Mouse (Mus musculus): ENCODE data around the gene H2-Ab1. TPM values are rescaled to one million over a fixed set of nuclear protein-coding genes. Genes with fewer than 3 reads are reported as not detected.
"Not testable (repeated sequence)": the region's sequence is repeated elsewhere in the genome, so short reads cannot be mapped to it uniquely, and the experiment has no call there.

Gene H2-Ab1
- 1 to 10 TPM; 4.4 to 4.7 TPM for total RNA-seq (2021)

DNA sequence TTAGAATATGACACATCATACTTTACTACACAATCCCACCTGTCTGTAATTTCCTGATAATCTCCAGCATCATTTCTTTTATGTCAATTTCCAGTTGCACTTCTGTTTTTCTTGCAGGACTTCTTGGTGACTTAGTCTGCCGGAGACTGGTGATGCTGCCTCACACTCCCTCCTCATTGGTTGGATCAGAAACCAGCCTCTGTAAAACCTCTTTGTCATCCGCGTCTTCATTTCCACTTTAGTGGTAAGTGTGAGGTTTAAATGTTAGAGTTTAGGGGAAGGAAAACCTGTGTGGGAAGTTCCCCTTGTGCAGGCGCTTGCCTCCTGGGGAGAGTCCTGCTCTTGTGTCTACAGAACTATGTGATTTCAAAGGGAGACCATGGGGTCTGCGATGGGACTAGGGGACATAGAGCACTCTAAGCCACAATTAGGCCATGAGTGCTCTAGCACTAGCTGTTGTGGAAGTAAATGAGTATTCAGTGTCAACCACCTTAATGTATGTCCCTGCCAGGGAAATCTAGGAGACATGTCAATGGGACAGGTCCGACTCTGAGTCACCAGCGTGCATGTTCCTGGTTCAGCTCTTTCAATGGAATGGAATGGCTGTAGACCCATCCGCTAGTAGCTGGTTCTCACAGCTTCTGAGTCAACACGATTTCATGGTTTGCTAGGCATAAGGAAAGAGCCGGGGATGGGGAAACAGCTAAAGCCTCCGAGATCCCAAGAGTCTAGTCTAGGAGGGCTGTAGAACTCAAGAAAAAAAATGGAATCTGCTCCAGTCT is at the start of gene H2-Ab1:
H2-Ab1 (plus strand) TSS at position 96 of the 782 bp plus-strand sequence.
- intact Hi-C loops (cut with DNase I) = no loop called here
- peak; percentile 81 to 91 for DNase-seq

DNA sequence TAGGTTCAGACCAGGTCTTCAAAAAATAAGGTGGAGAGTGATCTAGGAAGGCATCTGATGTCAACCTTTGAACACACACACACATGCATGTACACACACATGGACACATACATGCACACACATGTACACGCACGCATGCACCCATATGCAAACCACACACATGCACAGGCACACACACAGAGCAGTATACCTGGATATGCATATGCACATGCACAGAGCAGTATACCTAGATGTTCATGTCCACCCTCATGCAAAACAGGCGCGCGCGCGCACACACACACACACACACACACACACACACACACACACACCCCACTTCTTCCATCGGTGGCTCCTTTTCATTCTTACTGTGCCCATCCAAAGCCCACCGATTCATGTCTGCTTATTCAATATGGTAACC is 49.6 kb upstream of the H2-Ab1 start:
- intact Hi-C loops (cut with DNase I) = no loop called here
- DNase-seq = no peak

DNA sequence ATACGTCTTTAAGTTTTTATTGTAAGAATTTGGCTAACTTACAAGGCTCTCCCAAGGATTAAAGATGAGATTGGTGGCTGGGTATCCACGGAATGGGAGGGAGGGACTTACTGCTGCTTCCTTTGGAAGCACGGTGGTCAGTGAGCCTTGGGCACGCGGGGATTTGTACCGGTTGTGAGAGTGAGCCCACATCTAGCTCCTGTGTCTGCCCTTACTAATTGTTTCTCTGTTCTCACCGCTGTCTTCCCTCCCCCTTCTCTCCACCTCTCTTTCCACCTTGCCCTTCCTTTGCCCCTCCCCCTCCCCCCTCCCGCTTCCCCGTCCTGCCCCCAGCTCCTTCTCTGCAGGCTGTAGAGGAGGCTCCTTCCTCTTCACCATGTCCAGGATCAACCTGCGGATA is 49.1 kb upstream of the H2-Ab1 start:
- intact Hi-C loops (cut with DNase I) = no loop called here
- no peak for DNase-seq

DNA sequence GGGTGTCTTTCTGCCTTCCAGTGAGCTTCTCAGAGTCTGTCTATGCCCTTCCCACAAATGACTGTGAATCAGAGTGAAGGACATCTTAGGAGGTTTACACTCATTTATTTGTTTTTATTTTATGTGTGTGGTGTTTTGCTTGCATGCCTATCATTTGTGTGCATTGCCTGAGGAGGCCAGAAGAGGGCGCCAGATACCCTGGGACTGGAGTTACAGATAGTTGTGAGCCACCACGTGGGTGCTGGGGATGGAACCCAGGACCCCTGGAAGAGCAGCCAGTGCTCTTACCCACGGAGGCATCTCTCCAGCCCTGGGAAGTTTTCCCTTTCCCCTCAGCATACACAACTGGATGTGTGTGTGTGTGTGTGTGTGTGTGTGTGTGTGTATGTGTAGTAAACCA is 47.8 kb upstream of the H2-Ab1 start:
- intact Hi-C loops (cut with DNase I) = no loop called here
- no peak for DNase-seq

DNA sequence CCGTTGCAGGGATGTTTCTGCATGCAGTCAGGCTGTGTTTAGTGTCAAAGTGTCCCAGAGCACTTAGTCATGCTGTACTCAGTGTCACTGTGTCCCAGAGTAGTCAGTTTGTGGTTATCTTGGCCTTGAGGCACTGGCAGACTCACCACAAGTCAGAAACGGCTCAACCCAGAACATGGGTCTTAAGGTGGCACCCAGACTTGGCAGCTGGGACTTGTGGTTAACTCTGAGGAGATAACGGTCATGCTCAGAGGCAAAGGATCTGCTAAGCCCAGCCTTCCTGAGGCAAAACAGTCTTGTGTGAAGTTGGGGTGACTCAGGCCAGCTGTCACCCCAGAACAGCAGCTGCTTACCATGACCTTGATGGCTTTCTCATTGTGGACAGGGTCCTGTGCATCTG is 46.9 kb upstream of the H2-Ab1 start:
- intact Hi-C loops (cut with DNase I) = no loop called here
- no peak for DNase-seq

DNA sequence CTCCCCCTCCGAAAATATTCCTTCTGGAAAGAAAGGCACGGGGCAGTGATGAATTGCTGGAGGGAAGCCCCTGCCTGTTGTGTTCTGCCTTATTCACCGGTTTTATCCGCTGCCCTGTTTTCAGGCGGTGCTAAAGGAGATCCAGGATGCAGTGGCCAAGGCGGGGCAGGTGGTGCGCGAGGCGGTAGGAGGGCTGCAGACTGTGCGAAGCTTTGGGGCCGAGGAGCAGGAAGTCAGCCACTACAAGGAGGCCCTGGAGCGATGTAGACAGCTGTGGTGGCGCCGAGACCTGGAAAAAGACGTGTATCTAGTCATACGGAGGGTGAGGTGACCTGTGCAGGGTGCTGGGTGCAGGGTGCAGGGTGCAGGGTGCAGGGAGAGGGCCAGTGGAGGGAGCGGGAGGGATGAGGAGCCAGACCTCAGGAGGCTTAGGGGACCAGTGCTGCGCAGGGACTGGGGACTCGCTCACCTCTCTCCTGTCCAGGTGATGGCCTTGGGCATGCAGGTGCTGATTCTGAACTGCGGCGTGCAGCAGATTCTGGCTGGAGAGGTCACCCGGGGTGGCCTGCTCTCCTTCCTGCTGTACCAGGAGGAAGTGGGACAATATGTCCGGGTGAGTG is 45.6 kb upstream of the H2-Ab1 start:
- intact Hi-C loops (cut with DNase I) = no loop called here
- DNase-seq = no peak

DNA sequence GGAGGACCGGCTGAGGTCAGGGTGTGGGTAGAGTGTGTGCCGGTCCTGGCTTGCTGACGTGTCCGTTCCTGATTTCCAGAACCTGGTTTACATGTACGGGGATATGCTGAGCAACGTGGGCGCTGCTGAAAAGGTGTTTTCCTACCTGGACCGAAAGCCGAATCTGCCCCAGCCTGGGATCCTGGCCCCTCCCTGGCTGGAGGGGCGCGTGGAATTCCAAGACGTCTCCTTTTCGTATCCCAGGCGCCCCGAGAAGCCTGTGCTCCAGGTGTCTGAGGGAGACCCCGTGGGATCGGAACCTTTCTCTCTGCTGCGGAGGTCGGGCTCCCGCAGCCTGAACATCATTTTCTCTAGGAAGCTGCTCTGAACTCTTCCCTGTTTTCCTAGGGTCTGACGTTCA is 43.6 kb upstream of the H2-Ab1 start:
- no peak for DNase-seq
- intact Hi-C loops (cut with DNase I) = no loop called here

DNA sequence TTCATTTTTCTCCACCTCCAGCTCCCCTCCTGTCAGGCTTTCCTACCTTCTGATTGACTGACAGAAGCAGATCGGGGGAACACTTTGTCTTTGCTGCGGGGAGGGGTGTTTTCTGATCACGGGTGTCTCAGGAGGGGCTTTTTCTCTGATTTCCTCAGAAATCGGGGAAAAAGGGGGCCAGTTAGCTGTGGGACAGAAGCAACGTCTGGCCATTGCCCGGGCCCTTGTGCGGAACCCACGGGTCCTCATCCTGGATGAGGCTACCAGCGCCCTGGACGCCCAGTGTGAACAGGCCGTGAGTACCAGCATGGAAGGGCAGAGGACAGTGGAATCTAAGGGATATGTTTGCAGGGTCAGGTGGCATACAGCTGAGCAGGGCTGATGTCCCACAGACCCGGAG is 42.3 kb upstream of the H2-Ab1 start:
- no peak for DNase-seq
- intact Hi-C loops (cut with DNase I) = no loop called here

DNA sequence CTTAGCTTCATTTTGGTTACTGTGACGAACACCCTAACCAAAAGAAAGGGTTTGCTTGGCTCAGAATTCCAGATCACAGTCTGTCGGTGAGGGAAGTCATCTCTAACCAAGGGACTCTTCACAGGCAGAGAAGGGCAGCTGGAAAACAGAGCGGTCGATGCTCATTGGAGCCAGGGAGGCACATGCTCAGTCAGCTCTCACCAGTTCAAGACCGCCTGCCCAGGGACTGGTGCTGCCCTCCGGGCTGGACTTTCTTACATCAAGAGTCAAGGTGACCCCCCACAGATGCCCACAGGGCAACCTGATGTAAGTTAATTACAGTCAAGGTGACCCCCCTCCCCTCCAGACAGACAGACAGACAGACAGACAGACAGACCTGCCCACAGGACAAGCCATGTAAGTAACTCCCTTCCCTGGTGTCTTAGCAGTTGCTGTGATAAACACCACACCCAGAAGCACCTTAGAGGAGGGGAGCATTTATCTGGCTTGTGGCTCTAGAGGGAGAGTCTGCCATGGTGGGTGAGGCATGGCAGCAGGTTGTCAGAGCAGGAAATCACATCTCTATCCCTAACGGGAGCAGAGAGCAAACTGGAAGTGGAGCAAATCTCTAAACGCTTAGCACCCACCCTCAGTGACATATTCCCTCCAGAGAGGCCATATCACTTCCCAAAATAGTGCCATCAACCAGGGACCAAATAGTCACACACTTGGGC is 40.1 kb upstream of the H2-Ab1 start:
- intact Hi-C loops (cut with DNase I) = no loop called here
- DNase-seq = no peak

DNA sequence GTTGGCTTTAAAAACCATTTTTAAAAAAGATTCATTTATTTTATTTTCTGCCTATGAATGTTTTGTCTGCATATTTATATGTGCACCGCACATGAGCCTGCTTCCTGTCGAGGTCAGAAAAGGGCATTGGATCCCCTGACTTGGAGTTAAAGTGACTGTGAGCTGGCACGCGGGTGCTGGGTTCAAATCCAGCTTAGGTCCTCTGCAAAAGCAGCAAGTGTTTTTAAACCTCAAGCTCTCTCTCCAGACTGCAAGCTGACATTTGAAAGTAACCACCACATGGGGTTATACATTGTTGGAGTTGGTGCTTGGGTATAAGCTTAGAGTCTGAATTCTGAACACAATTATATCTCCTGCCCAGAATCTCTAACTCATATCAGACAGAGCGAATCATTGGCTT is 39.5 kb upstream of the H2-Ab1 start:
- intact Hi-C loops (cut with DNase I) = loop anchor here (2.0 kb wide), 1 partner anchor 17 kb away; no protein-coding TSS in a partner anchor
- no peak for DNase-seq

DNA sequence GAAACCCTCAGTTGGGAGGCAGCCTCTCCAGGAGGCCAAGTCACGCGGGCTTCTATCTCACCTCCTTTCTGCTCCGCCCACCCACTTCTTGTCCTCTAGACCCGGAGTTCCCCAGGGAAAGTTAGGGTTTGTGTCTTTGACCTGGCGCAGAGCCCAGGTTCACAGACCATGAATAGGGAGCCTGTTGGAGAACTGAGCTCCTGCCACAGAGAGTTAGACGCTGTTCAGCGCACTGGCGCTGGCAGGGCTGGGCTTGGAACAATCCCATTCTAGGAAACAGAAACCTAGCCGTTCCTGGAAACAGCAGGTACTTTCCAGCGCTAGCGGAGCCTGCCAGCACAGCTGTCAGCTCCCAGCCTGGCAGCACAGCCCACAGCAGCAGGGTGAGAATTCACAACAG is 38.8 kb upstream of the H2-Ab1 start:
- peak; percentile 72 to 75 for DNase-seq

DNA sequence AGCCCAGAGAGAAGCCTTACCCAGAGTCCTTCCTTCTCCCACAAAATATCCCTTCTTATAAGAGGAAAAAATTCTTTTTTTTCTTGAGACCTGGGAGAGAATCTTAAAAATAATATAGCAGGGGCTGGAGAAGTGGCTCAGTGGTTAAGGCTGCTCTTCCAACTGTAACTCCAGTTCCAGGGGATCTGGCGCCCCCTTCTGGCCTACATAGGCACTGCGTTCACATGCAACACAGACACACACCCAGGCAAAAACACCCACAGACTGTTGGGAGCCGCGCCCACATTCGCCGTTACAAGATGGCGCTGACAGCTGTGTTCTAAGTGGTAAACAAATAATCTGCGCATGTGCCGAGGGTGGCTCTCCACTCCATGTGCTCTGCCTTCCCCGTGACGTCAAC is 38.4 kb upstream of the H2-Ab1 start:
- intact Hi-C loops (cut with DNase I) = loop anchor here (2.0 kb wide), 1 partner anchor 16 kb away; no protein-coding TSS in a partner anchor
- peak; percentile 53 to 76 for DNase-seq

More for the DNA sequence above, 38.8 kb upstream of the H2-Ab1 start:
- intact Hi-C loops (cut with DNase I) = loop anchor here (2.0 kb wide), 1 partner anchor 16 kb away; no protein-coding TSS in a partner anchor

DNA sequence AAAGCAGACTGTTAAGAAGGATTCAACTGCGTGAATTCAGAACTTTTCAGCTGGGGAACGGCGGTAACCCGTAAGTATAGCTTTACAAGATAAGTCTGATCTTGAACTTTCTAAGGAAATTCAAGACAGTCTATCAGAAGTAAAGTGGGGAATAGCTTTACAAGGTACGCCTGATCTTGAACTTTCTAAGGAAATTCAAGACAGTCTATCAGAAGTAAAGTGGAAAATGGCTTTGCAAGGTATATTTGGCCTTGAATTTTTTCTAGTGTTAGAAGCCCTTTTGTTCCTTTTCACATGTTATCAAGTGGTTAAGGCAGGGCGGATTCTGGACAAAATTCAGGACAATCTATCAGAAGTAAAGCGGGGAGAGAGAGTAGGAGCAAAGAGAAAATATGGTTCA is 37.7 kb upstream of the H2-Ab1 start:
- intact Hi-C loops (cut with DNase I) = loop anchor here (2.0 kb wide), 1 partner anchor 15 kb away; no protein-coding TSS in a partner anchor
- DNase-seq = peak; percentile 53 to 59

DNA sequence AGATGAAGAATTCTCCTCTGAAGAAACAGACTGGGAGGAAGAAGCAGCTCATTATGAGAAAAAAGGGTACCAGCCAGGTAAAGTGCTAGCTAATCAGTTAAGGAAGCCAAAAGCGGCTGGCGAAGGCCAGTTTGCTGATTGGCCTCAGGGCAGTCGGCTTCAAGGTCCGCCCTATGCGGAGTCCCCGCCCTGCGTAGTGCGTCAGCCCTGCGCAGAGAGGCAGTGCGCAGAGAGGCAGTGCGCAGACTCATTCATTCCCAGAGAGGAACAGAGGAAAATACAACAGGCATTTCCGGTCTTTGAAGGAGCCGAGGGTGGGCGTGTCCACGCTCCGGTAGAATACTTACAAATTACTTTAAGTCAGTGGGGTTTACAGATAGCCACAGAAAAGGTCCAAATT is 37.1 kb upstream of the H2-Ab1 start:
- DNase-seq; intact Hi-C loops (cut with DNase I): not testable (repeated sequence)

DNA sequence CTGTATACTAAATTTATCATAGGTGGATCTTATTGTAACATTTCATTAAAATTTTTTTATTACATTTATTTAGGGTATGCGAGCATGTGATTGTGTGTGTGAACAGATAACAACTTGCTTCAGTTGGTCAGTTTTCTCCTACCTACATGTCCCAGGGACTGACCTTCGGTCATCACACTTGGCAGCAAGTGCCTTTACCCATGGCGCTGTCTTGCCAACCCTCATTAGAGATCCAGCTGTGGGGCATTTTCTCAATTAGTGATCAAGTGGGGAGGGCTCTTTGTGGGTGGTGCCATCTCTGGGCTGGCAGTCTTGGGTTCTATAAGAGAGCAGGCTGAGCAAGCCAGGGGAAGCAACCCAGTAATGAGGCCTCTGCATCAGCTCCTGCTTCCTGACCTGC is 32.7 kb upstream of the H2-Ab1 start:
- intact Hi-C loops (cut with DNase I) = no loop called here
- no peak for DNase-seq

DNA sequence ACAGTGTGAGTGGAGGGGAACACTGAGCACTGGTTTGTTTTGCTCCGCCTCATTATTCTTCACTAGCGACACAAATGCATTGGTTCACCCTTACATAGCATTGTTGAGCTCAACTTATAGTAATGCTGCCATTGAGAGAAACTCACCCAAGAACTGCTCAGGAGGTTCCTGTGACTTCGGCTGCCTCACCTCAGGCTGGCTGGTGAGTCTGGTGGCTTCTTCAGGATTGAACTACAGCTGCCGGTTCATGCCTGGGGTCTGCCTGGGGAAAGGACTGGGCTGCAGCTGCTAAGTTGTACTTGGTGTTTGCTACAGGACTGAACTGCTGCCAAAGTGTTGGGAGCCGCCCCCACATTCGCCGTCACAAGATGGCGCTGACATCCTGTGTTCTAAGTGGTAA is 32.1 kb upstream of the H2-Ab1 start:
- intact Hi-C loops (cut with DNase I) = no loop called here
- DNase-seq = no peak

DNA sequence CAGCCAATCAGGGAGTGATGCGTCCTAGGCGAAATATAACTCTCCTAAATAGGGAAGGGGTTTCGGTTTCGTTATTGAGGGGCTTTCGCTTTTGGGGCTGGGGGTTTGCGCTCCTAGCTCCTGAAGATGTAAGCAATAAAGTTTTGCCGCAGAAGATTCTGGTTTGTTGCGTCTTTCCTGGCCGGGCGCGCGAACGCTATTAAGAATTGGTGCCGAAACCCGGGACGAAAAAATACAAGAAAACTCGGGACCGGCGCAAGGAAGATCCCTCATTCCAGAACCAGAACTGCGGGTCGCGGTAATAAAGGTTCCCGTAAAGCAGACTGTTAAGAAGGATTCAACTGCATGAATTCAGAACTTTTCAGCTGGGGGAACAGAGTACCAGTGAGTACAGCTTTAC is 31.6 kb upstream of the H2-Ab1 start:
- intact Hi-C loops (cut with DNase I); DNase-seq: not testable (repeated sequence)

DNA sequence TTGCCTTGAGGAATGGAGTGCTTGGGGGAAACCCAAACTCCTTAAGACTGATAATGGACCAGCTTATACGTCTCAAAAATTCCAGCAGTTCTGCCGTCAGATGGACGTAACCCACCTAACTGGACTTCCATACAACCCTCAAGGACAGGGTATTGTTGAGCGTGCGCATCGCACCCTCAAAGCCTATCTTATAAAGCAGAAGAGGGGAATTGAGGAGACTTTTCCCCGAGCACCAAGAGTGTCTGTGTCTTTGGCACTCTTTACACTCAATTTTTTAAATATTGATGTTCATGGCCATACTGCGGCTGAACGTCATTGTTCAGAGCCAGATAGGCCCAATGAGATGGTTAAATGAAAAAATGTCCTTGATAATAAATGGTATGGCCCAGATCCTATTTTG is 26.5 kb upstream of the H2-Ab1 start:
- DNase-seq = not testable (repeated sequence)
- intact Hi-C loops (cut with DNase I) = loop anchor here (10.0 kb wide), 1 partner anchor 126 kb away; no protein-coding TSS in a partner anchor

DNA sequence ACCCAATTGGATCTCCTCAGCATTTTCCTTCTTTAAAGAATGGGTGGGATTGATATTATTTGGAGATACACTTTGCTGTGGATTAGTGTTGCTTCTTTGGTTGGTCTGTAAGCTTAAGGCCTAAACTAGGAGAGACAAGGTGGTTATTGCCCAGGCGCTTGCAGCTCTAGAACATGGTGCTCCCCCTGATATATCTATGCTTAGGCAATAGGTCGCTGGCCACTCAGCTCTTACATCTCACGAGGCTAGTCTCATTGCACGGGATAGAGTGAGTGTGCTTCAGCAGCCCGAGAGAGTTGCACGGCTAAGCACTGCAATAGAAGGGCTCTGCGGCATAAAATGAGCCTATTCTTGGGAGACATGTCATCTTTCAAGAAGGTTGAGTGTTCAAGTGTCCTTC is 25.5 kb upstream of the H2-Ab1 start:
- intact Hi-C loops (cut with DNase I) = loop anchor here (10.0 kb wide), 1 partner anchor 127 kb away; no protein-coding TSS in a partner anchor
- not testable (repeated sequence) for DNase-seq

DNA sequence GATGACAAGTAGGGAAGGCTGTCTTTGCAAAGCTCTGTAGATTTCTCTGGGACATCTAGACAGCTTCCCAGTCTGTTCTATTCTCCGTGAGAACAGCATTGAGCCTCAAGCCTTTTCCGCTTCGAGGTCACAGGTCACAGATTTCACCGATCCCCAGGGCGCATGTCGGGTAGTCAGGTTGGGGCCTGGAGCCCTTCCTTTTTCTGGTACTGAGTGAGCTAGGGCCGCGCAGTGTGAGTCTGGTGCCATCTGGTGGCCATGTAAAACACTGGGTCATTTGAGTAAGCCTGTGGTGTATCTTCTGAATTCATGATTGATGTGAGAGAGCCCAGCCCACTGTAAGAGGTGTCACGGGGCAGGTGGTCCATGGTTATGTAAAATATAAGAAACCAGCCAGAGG is 22.6 kb upstream of the H2-Ab1 start:
- intact Hi-C loops (cut with DNase I) = loop anchor here (1.0 to 10.0 kb wide), 5 partner anchors 16 to 158 kb away; no protein-coding TSS in a partner anchor
- peak; percentile 85 to 88 for DNase-seq

DNA sequence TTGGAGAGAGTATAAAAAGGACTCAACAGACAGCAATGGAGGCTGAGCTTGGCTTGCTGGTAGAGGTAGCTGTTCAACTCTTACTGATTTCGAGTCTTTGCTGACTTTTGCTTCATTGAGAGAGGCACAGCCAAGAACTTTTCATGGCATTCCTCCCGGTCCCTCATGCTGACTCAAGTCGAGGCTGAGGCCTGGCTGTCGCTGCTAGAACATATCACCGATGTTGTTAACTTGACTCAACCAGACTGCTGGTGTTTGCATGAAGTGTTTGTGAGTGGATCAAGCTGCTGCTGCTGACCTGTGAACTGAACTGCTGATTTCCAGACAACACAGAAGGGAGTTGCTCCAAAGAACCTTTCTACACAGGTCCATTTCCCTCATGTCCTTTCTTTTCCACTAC is 20.8 kb upstream of the H2-Ab1 start:
- intact Hi-C loops (cut with DNase I) = loop anchor here (5.0 to 10.0 kb wide), 2 partner anchors 132 to 159 kb away; no protein-coding TSS in a partner anchor
- DNase-seq = peak in 1 of 2 experiments; percentile 28

All from heart, postnatal 10 days (tissue).